Mouse (Mus musculus): Measurements from ENCODE around the gene Stat4.

- TF ChIP-seq CTCF (IDR thresholded peaks at IDR 0.05; ENCODE audit: borderline replicate concordance, insufficient read depth, low read length) = no peak
- TF ChIP-seq POLR2A (IDR thresholded peaks at IDR 0.05; ENCODE audit: low read depth, low read length) = no peak
Observed at GRCm38 (mm10) chr1:51996751-51997659, 10.1 kb downstream of the Stat4 start.

Data from embryonic fibroblast, embryonic 13.5 days (primary cell).